Mouse (Mus musculus): ENCODE results near the gene Rora. TPM values are rescaled to one million over a fixed set of nuclear protein-coding genes. Genes with fewer than 3 reads are reported as not detected.

The Rora gene
- polyA plus RNA-seq, 1 experiment from 2014 or later: 3.8 TPM

DNA sequence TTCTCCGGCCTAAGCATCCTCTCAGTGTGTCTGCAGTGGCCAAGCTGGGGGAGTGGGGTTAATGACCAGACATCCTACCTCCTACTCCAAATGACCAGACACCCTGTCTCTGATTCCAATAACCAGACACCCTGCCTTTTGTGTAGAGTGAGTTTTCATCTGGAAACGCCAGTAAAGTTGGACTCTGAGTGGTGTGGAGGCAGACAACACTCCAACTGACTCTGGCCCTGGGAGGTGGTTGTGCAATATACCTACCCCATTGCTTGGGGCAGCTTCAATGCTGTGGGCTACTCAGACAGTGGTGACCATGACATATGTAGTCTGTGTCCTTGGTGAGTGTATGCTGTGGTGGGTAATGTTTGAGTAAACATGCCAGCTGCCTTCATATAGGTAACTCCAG lies 645.9 kb downstream of the Rora start:
- H3K27me3 ChIP-seq (ENCODE audit: control insufficient read depth, insufficient read depth, low read length): no peaks in the 10 kb centered on the region
- DNase-seq (ENCODE audit: low spot score): no peak
- H3K9ac ChIP-seq (ENCODE audit: low read depth, low read length): no peak overlapping the region
- H3K36me3 ChIP-seq (ENCODE audit: control insufficient read depth, insufficient read depth, low read length): no peaks in the 10 kb centered on the region
- no peak for ATAC-seq (ENCODE audit: low FRiP score)
- H3K9me3 ChIP-seq (ENCODE audit: control insufficient read depth, low read length): no peaks in the 10 kb centered on the region
- H3K4me2 ChIP-seq (replicated peaks; ENCODE audit: low read depth, low read length): no peak overlapping the region
- 85% methylated on average over 2 of the region's 2 CpGs for WGBS
- H3K4me3 ChIP-seq (ENCODE audit: low read depth, low read length): no peak overlapping the region
- H3K27ac ChIP-seq (ENCODE audit: low read depth, low read length): no peak overlapping the region
- H3K4me1 ChIP-seq (replicated peaks; ENCODE audit: control insufficient read depth, insufficient read depth, low read length): no peaks in the 10 kb centered on the region

DNA sequence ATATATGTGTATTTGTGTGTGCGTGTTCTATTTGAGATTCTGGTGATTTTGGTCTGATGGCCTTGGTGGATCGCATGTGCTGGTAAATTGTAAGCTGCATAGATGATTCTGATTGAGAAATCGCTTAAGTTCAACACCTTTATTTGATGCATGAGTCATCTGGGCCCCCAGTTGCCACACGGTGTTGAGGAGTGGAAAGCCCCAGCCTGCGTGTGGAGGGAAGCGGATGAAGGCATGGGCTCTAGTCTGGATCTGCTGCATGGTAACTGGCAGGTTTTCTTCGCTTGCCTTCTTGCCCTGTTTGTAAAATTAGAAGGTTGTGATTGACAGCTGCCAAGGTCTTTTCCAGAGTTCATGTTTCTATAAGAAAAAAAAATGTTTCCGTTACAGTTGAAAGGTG lies 646.7 kb downstream of the Rora start:
- Histone ChIP-seq H3K4me3 (ENCODE audit: low read depth, low read length) (no peak overlapping the region), H3K4me1 (replicated peaks; ENCODE audit: control insufficient read depth, insufficient read depth, low read length) (no peaks in the 10 kb centered on the region), H3K9ac (ENCODE audit: low read depth, low read length) (no peak overlapping the region), H3K36me3 (ENCODE audit: control insufficient read depth, insufficient read depth, low read length) (no peaks in the 10 kb centered on the region), H3K9me3 (ENCODE audit: control insufficient read depth, low read length) (no peaks in the 10 kb centered on the region), H3K27me3 (ENCODE audit: control insufficient read depth, insufficient read depth, low read length) (no peaks in the 10 kb centered on the region), H3K27ac (ENCODE audit: low read depth, low read length) (no peak overlapping the region), H3K4me2 (replicated peaks; ENCODE audit: low read depth, low read length) (no peak overlapping the region)
- WGBS: 88% methylated on average over 8 of the region's 8 CpGs
- DNase-seq (ENCODE audit: low spot score): no peak
- no peak for ATAC-seq (ENCODE audit: low FRiP score)

DNA sequence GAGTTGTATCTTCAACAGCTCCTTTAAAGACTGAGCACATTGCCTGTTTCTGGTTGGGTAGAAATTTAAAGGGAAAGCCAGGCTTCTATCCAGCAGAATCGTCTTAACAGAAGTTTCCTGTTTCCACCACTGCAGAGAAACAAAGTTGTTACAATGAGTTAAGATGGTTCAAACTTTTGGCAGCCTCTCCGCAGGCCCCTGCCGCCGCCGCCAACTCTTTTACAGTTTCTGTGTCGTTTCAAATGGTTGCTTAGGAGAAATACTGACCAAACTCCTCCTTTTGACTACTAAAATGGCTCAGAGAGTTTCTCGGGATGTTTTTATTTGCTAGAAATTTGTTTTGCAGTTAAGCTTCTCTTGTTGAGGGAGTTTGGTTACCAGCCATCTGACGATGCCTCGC lies 647.9 kb downstream of the Rora start:
- Histone ChIP-seq H3K27me3 (ENCODE audit: control insufficient read depth, insufficient read depth, low read length) (no peaks in the 10 kb centered on the region), H3K9ac (ENCODE audit: low read depth, low read length) (no peak overlapping the region), H3K4me1 (replicated peaks; ENCODE audit: control insufficient read depth, insufficient read depth, low read length) (no peaks in the 10 kb centered on the region), H3K4me3 (ENCODE audit: low read depth, low read length) (no peak overlapping the region), H3K27ac (ENCODE audit: low read depth, low read length) (no peak overlapping the region), H3K9me3 (ENCODE audit: control insufficient read depth, low read length) (no peaks in the 10 kb centered on the region), H3K36me3 (ENCODE audit: control insufficient read depth, insufficient read depth, low read length) (no peaks in the 10 kb centered on the region), H3K4me2 (replicated peaks; ENCODE audit: low read depth, low read length) (no peak overlapping the region)
- no peak for DNase-seq (ENCODE audit: low spot score)
- ATAC-seq (ENCODE audit: low FRiP score): no peak
- 22% methylated on average over 9 of the region's 9 CpGs for WGBS

- no peaks in the 10 kb centered on the region for H3K9me3 ChIP-seq (ENCODE audit: control insufficient read depth, low read length)
- no peak overlapping the region for H3K4me3 ChIP-seq (ENCODE audit: low read depth, low read length)
- WGBS: 15% methylated on average over 4 of the region's 4 CpGs
- no peaks in the 10 kb centered on the region for H3K27me3 ChIP-seq (ENCODE audit: control insufficient read depth, insufficient read depth, low read length)
- H3K4me2 ChIP-seq (replicated peaks; ENCODE audit: low read depth, low read length): no peak overlapping the region
- DNase-seq (ENCODE audit: low spot score): peak; percentile 19
- no peaks in the 10 kb centered on the region for H3K4me1 ChIP-seq (replicated peaks; ENCODE audit: control insufficient read depth, insufficient read depth, low read length)
- ATAC-seq (ENCODE audit: low FRiP score): no peak
- no peak overlapping the region for H3K27ac ChIP-seq (ENCODE audit: low read depth, low read length)
- H3K9ac ChIP-seq (ENCODE audit: low read depth, low read length): no peak overlapping the region
- no peaks in the 10 kb centered on the region for H3K36me3 ChIP-seq (ENCODE audit: control insufficient read depth, insufficient read depth, low read length)
Measured at GRCm38 (mm10) chr9:69301955-69302354, 648.4 kb downstream of the Rora start.

- 21% methylated on average over 5 of the region's 5 CpGs for WGBS
- ATAC-seq (ENCODE audit: low FRiP score) (no peak), DNase-seq (ENCODE audit: low spot score) (no peak)
- no peaks in the 10 kb centered on the region for H3K4me1 ChIP-seq (replicated peaks; ENCODE audit: control insufficient read depth, insufficient read depth, low read length)
- no peaks in the 10 kb centered on the region for H3K27me3 ChIP-seq (ENCODE audit: control insufficient read depth, insufficient read depth, low read length)
- no peak overlapping the region for H3K9ac ChIP-seq (ENCODE audit: low read depth, low read length)
- H3K36me3 ChIP-seq (ENCODE audit: control insufficient read depth, insufficient read depth, low read length): no peaks in the 10 kb centered on the region
- no peaks in the 10 kb centered on the region for H3K9me3 ChIP-seq (ENCODE audit: control insufficient read depth, low read length)
- no peak overlapping the region for H3K4me3 ChIP-seq (ENCODE audit: low read depth, low read length)
- no peak overlapping the region for H3K4me2 ChIP-seq (replicated peaks; ENCODE audit: low read depth, low read length)
- no peak overlapping the region for H3K27ac ChIP-seq (ENCODE audit: low read depth, low read length)
Measured at GRCm38 (mm10) chr9:69302846-69303245, 649.3 kb downstream of the Rora start.

DNA sequence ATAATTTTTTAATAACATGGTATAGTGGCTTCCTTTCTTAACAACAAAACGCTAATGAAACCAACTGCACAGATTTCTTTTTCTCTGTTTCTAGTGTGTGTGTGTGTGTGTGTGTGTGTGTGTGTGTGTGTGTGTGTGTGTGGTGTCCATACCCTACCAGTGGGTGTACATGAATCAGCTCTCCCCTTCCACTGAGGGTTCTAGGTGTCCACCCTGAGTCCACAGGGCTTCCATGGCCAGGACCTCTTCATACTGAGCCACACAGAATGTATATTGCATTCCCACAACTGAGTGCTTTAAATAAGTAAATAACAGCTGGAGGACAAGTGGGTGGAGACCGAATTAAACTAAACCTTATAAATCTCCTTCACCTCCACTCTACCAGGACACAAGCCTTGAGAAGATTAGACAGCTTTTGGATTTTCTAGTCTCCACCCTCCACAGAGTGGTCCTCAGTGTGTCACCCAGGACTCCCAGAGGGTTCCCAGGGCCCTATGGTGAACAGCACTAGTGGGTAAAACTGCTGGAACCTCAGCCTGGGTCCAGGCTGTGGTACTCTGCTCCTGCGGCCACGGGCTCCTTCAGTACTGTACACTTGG lies 649.9 kb downstream of the Rora start:
- 66% methylated on average over 4 of the region's 4 CpGs for WGBS
- Histone ChIP-seq H3K4me3 (ENCODE audit: low read depth, low read length) (no peak overlapping the region), H3K27me3 (ENCODE audit: control insufficient read depth, insufficient read depth, low read length) (no peaks in the 10 kb centered on the region), H3K4me2 (replicated peaks; ENCODE audit: low read depth, low read length) (no peak overlapping the region), H3K27ac (ENCODE audit: low read depth, low read length) (no peak overlapping the region), H3K9ac (ENCODE audit: low read depth, low read length) (no peak overlapping the region), H3K4me1 (replicated peaks; ENCODE audit: control insufficient read depth, insufficient read depth, low read length) (no peaks in the 10 kb centered on the region), H3K9me3 (ENCODE audit: control insufficient read depth, low read length) (no peaks in the 10 kb centered on the region), H3K36me3 (ENCODE audit: control insufficient read depth, insufficient read depth, low read length) (no peaks in the 10 kb centered on the region)
- ATAC-seq (ENCODE audit: low FRiP score) (no peak), DNase-seq (ENCODE audit: low spot score) (no peak)

DNA sequence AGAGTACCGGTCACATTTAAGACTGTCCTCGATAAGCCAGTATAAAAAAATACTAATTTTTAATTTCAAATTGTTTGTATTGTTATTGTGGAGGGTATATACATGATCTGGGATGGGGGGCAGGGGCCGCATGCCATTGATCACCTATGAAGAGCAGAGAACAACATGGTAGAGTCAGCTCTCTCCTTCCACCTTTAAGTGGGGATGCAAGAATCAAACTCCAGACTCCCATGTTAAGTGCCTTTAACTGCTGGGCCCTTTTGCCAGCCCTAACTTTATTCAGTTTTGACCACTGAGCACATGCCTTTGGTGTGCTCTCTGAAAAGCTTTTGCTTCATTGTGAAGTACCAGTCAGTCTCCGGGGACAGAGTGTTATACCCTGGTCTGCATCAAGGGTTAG lies 650.4 kb downstream of the Rora start:
- Histone ChIP-seq H3K9me3 (ENCODE audit: control insufficient read depth, low read length) (no peaks in the 10 kb centered on the region), H3K36me3 (ENCODE audit: control insufficient read depth, insufficient read depth, low read length) (no peaks in the 10 kb centered on the region), H3K4me1 (replicated peaks; ENCODE audit: control insufficient read depth, insufficient read depth, low read length) (no peaks in the 10 kb centered on the region), H3K4me2 (replicated peaks; ENCODE audit: low read depth, low read length) (no peak overlapping the region), H3K9ac (ENCODE audit: low read depth, low read length) (no peak overlapping the region), H3K27me3 (ENCODE audit: control insufficient read depth, insufficient read depth, low read length) (no peaks in the 10 kb centered on the region), H3K27ac (ENCODE audit: low read depth, low read length) (no peak overlapping the region), H3K4me3 (ENCODE audit: low read depth, low read length) (no peak overlapping the region)
- no peak for ATAC-seq (ENCODE audit: low FRiP score)
- DNase-seq (ENCODE audit: low spot score): no peak
- 92% methylated on average over 4 of the region's 4 CpGs for WGBS

DNA sequence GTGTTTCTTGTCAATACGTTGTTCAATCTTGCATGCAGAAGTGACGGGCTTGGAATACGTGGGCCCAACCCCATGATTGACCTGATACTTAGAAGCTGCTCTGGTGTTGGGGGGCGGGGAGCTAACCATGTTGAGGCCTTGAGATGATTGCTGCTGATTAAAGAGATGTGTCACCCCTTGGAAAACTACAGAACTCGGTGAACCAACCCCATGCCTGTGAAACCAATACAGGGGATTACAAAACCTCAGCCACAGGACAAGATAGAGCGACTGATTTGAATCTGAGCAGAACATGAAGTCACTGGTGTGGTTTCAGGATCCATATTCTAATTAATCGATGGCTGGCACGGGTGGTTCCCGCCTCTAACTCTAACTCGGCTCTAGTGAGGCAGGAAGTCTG lies 650.9 kb downstream of the Rora start:
- ATAC-seq (ENCODE audit: low FRiP score) (no peak), DNase-seq (ENCODE audit: low spot score) (no peak)

GRCm38 (mm10) chr9:69304991-69305390 lies 651.4 kb downstream of the Rora start:
- ATAC-seq (ENCODE audit: low FRiP score): no peak
- WGBS: 66% methylated on average over 3 of the region's 3 CpGs
- Histone ChIP-seq H3K27ac (ENCODE audit: low read depth, low read length) (no peak overlapping the region), H3K9me3 (ENCODE audit: control insufficient read depth, low read length) (no peaks in the 10 kb centered on the region), H3K4me1 (replicated peaks; ENCODE audit: control insufficient read depth, insufficient read depth, low read length) (no peaks in the 10 kb centered on the region), H3K4me3 (ENCODE audit: low read depth, low read length) (no peak overlapping the region), H3K9ac (ENCODE audit: low read depth, low read length) (no peak overlapping the region), H3K27me3 (ENCODE audit: control insufficient read depth, insufficient read depth, low read length) (no peaks in the 10 kb centered on the region), H3K36me3 (ENCODE audit: control insufficient read depth, insufficient read depth, low read length) (no peaks in the 10 kb centered on the region), H3K4me2 (replicated peaks; ENCODE audit: low read depth, low read length) (no peak overlapping the region)
- DNase-seq (ENCODE audit: low spot score): no peak

More for the DNA sequence above, 650.9 kb downstream of the Rora start:
- Histone ChIP-seq H3K9ac (ENCODE audit: low read depth, low read length) (no peak overlapping the region), H3K4me3 (ENCODE audit: low read depth, low read length) (no peak overlapping the region), H3K36me3 (ENCODE audit: control insufficient read depth, insufficient read depth, low read length) (no peaks in the 10 kb centered on the region), H3K27ac (ENCODE audit: low read depth, low read length) (no peak overlapping the region), H3K27me3 (ENCODE audit: control insufficient read depth, insufficient read depth, low read length) (no peaks in the 10 kb centered on the region), H3K9me3 (ENCODE audit: control insufficient read depth, low read length) (no peaks in the 10 kb centered on the region), H3K4me2 (replicated peaks; ENCODE audit: low read depth, low read length) (no peak overlapping the region), H3K4me1 (replicated peaks; ENCODE audit: control insufficient read depth, insufficient read depth, low read length) (no peaks in the 10 kb centered on the region)
- WGBS: 70% methylated on average over 10 of the region's 10 CpGs
